Mouse (Mus musculus): ENCODE measurements around the gene Frmpd2. TPM values are rescaled to one million over a fixed set of nuclear protein-coding genes. Genes with fewer than 3 reads are reported as not detected.
A peak's percentile ranks its signal among the peaks of the same experiment; 100 is the strongest.

Frmpd2 gene
- total RNA-seq, 2 experiments from 2014 or later = 0.07 TPM; not detected in 1

- DNase-seq (ENCODE audit: low spot score) = peak; percentile 3
These were observed 35.2 kb downstream of the Frmpd2 start for GRCm38 (mm10) chr14:33506696-33507095.

GRCm38 (mm10) chr14:33508660-33509059 lies 37.2 kb downstream of the Frmpd2 start:
- no peak for DNase-seq (ENCODE audit: low spot score)

GRCm38 (mm10) chr14:33513877-33514276 lies 42.4 kb downstream of the Frmpd2 start:
- DNase-seq (ENCODE audit: low spot score) = no peak

GRCm38 (mm10) chr14:33514756-33515285 lies 43.3 kb downstream of the Frmpd2 start:
- no peak for DNase-seq (ENCODE audit: low spot score)

GRCm38 (mm10) chr14:33521538-33521937 lies 50.0 kb downstream of the Frmpd2 start:
- DNase-seq (ENCODE audit: low spot score) = no peak

GRCm38 (mm10) chr14:33525272-33525983 lies 53.9 kb downstream of the Frmpd2 start:
- DNase-seq (ENCODE audit: low spot score) = no peak

- DNase-seq (ENCODE audit: low spot score) = no peak
These were observed 55.1 kb downstream of the Frmpd2 start for GRCm38 (mm10) chr14:33526621-33527020.

- no peak for DNase-seq (ENCODE audit: low spot score)
These were observed 56.4 kb downstream of the Frmpd2 start for GRCm38 (mm10) chr14:33527938-33528337.

- no peak for DNase-seq (ENCODE audit: low spot score)
These were observed 59.9 kb downstream of the Frmpd2 start for GRCm38 (mm10) chr14:33531331-33531912.

- DNase-seq (ENCODE audit: low spot score) = no peak
These were observed 61.3 kb downstream of the Frmpd2 start for GRCm38 (mm10) chr14:33532792-33533191.

- DNase-seq (ENCODE audit: low spot score) = peak; percentile 24
These were observed 62.0 kb downstream of the Frmpd2 start for GRCm38 (mm10) chr14:33533516-33533915.

GRCm38 (mm10) chr14:33535317-33535716 lies 63.8 kb downstream of the Frmpd2 start:
- DNase-seq (ENCODE audit: low spot score) = no peak

- no peak for DNase-seq (ENCODE audit: low spot score)
These were observed 68.2 kb downstream of the Frmpd2 start for GRCm38 (mm10) chr14:33539559-33540167.

GRCm38 (mm10) chr14:33545565-33546143 lies 74.2 kb downstream of the Frmpd2 start:
- DNase-seq (ENCODE audit: low spot score) = no peak

- no peak for DNase-seq (ENCODE audit: low spot score)
These were observed 77.2 kb downstream of the Frmpd2 start for GRCm38 (mm10) chr14:33548650-33549049.

- no peak for DNase-seq (ENCODE audit: low spot score)
These were observed 78.4 kb downstream of the Frmpd2 start for GRCm38 (mm10) chr14:33549856-33550255.

- DNase-seq (ENCODE audit: low spot score) = no peak
These were observed 99.2 kb downstream of the Frmpd2 start for GRCm38 (mm10) chr14:33570737-33571136.

GRCm38 (mm10) chr14:33573643-33574042 lies 102.1 kb downstream of the Frmpd2 start:
- no peak for DNase-seq (ENCODE audit: low spot score)

- DNase-seq (ENCODE audit: low spot score) = no peak
These were observed 108.4 kb downstream of the Frmpd2 start for GRCm38 (mm10) chr14:33579771-33580484.

- DNase-seq (ENCODE audit: low spot score) = no peak
These were observed 117.5 kb downstream of the Frmpd2 start, which contains the start of gene Ptpn20 for GRCm38 (mm10) chr14:33588951-33589350. TSS of gene Ptpn20 (plus strand) at chr14:33589207.

- DNase-seq (ENCODE audit: low spot score) = no peak
These were observed 127.1 kb downstream of the Frmpd2 start for GRCm38 (mm10) chr14:33598376-33599130.
